ENCODE assay signal across 8 mouse cellular contexts in the genomic region with DNA sequence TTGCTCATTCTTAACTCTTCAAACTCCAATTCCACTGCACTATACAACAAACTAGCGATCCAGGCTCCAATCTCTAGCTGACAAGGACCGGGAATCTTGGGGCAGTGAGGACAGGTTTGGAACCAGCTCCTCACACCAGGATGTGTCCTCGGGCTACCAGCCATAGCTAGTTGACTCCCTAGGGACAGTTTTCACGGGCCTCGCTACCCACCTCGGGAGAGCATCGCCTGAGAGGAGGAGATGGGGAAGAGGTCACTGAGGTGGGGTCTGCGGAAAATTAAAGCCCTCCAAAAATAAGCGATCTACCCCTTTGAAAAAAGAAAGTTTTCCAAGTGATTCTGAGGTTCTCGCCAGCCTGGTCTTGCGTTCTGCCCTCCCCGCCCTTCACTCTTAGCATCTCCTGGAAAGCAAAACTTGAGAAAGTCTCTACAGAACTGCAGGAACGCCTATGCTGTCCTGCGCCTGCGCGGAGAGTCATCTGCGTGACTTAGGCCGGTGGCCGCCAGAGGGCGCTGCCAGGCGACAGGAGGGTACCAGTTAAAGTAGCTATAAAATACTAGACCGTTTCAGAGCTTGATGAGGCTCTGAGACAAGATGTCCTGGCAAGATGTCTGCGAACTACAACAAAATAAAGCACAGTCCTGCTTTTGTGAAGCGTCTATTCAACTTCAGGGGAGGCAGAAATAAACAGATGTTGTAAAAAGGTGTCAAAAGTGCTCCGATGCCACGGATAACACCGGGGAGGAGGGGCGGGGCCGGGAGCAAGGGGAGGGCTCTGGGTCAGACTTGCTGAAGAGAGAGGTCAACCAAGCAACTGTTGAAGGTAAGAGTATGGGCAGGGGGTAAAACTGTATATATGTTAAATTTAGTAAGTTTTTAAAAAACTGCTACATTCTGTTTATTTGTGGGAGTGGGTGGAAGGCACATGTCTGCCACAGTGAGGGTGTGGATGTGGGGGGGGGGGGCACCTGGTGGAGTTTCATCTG. TPM values are rescaled to one million over a fixed set of nuclear protein-coding genes. Genes with fewer than 3 reads are reported as not detected.
DNase-seq lines count a peak whose midpoint lies in the region; ATAC-seq and TF ChIP-seq lines count a peak whose summit lies in the region.

No protein-coding gene starts in this region.

- H3K9me3 ChIP-seq in CH12.LX (replicated peaks; ENCODE audit: low read length): no peaks in the 10 kb centered on the region
- no peaks in the 10 kb centered on the region for H3K9me3 ChIP-seq in forebrain, embryonic 11.5 days (ENCODE audit: control insufficient read depth, low read length)
- H3K9me3 ChIP-seq in heart, embryonic 16.5 days (replicated peaks; ENCODE audit: control insufficient read depth, low read length): no peaks in the 10 kb centered on the region
- no peaks in the 10 kb centered on the region for H3K9me3 ChIP-seq in liver, embryonic 13.5 days (replicated peaks)
- H3K9me3 ChIP-seq in stomach, embryonic 15.5 days: no peaks in the 10 kb centered on the region

- TF ChIP-seq RAD21 in CH12.LX (IDR thresholded peaks at IDR 0.05; ENCODE audit: low read depth, low read length): peak; percentile 67

- peak; percentile 87 for DNase-seq in CH12.LX (ENCODE audit: extremely low read depth)
- DNase-seq in c-Kit-positive CD71-positive TER-119-negative erythroid progenitor cells, embryonic 14.5 days (ENCODE audit: low read depth): peak; percentile 73
- peak; percentile 95 for DNase-seq in forebrain, embryonic 11.5 days (ENCODE audit: low spot score)
- DNase-seq in kidney, postnatal 25 days: peak; percentile 89 to 92
- DNase-seq in liver, embryonic 13.5 days: peak; percentile 80
- peak; percentile 95 for DNase-seq in neural tube, embryonic 10.5 days (ENCODE audit: extremely low spot score, low spot score)

- peaks cover 20% of the 10 kb centered on the region for H3K27me3 ChIP-seq in CH12.LX (replicated peaks)
- H3K27me3 ChIP-seq in forebrain, embryonic 11.5 days (ENCODE audit: control insufficient read depth, insufficient read depth, low read length): peaks cover 14% of the 10 kb centered on the region
- peaks cover 32% of the 10 kb centered on the region for H3K27me3 ChIP-seq in heart, embryonic 16.5 days (ENCODE audit: control insufficient read depth, insufficient read depth, low read length)
- peaks cover 82% of the 10 kb centered on the region for H3K27me3 ChIP-seq in liver, embryonic 13.5 days
- H3K27me3 ChIP-seq in stomach, embryonic 15.5 days (replicated peaks): peaks cover 29% of the 10 kb centered on the region

- dilution Hi-C loops in CH12.LX (cut with MboI; ENCODE audit: extremely low pct_ligation_motif_present, extremely low pct_unique_long_range_greater_than_20kb, low sequenced_read_pairs): no loop called here

- no peak for TF ChIP-seq EP300 in CH12.LX (IDR thresholded peaks at IDR 0.05; ENCODE audit: low read length)

- in situ Hi-C loops in CH12.LX (cut with MboI; ENCODE audit: low pct_ligation_motif_present, low pct_unique_long_range_greater_than_20kb, low sequenced_read_pairs): no loop called here

- peak overlapping the region; percentile 71 for H3K9ac ChIP-seq in CH12.LX (ENCODE audit: insufficient read depth, low read depth)
- peak overlapping the region; percentile 35 for H3K9ac ChIP-seq in forebrain, embryonic 11.5 days (ENCODE audit: low read length)
- 0 out of 2 replicates have a peak overlapping the region, but pooled peaks have one; percentile 18 for H3K9ac ChIP-seq in heart, embryonic 16.5 days (ENCODE audit: low read length)
- no peak overlapping the region for H3K9ac ChIP-seq in liver, embryonic 13.5 days
- H3K9ac ChIP-seq in stomach, embryonic 15.5 days: no peak overlapping the region

- peak; percentile 85 to 93 for TF ChIP-seq CTCF in CH12.LX (conservative IDR thresholded peaks at IDR 0.05 in 1 of 2, IDR thresholded peaks at IDR 0.05 in 1 of 2; ENCODE audit: low read depth in 2 of 2, low read length in 2 of 2)

- peak; percentile 83 for ATAC-seq in forebrain, embryonic 11.5 days (replicated peaks; ENCODE audit: low FRiP score)
- ATAC-seq in heart, embryonic 16.5 days (replicated peaks; ENCODE audit: extremely low read depth, insufficient read depth, low FRiP score): peak; percentile 70
- ATAC-seq in liver, embryonic 13.5 days (ENCODE audit: low read depth): peak; percentile 74
- no peak for ATAC-seq in stomach, embryonic 15.5 days (ENCODE audit: insufficient read depth, low FRiP score, low read depth)

- peak; percentile 39; the same call in 1 of the 2 replicates for TF ChIP-seq POLR2A in CH12.LX (IDR thresholded peaks at IDR 0.05; ENCODE audit: low read depth, low read length)

- H3K27ac ChIP-seq in CH12.LX (ENCODE audit: insufficient read depth, low read depth): no peak overlapping the region
- H3K27ac ChIP-seq in forebrain, embryonic 11.5 days (ENCODE audit: low read depth, low read length): no peak overlapping the region
- H3K27ac ChIP-seq in heart, embryonic 16.5 days (ENCODE audit: low read length): no peak overlapping the region
- no peak overlapping the region for H3K27ac ChIP-seq in liver, embryonic 13.5 days
- no peak overlapping the region for H3K27ac ChIP-seq in stomach, embryonic 15.5 days

- no peaks in the 10 kb centered on the region for H3K79me2 ChIP-seq in CH12.LX (replicated peaks; ENCODE audit: control insufficient read depth, extremely low read depth, insufficient read depth, poor library complexity, severe bottlenecking)

- peak overlapping the region; percentile 93 for H3K4me2 ChIP-seq in CH12.LX (ENCODE audit: insufficient read depth, low read depth, poor library complexity, severe bottlenecking)
- H3K4me2 ChIP-seq in forebrain, embryonic 11.5 days (ENCODE audit: low read depth, low read length, severe bottlenecking): peak overlapping the region; percentile 54
- H3K4me2 ChIP-seq in heart, embryonic 16.5 days (ENCODE audit: low read depth, low read length): peak overlapping the region; percentile 60
- peak overlapping the region; percentile 58 for H3K4me2 ChIP-seq in liver, embryonic 13.5 days
- H3K4me2 ChIP-seq in stomach, embryonic 15.5 days: peak overlapping the region; percentile 45

- peaks cover 0 to 5% of the 10 kb centered on the region in 2 experiments; a peak in 2 of 4 replicates for H3K4me1 ChIP-seq in CH12.LX (ENCODE audit: control insufficient read depth in 1 of 2, insufficient read depth in 2 of 2)
- 0 out of 2 replicates have a peak, but pooled peaks cover 2% of the 10 kb centered on the region for H3K4me1 ChIP-seq in forebrain, embryonic 11.5 days (replicated peaks; ENCODE audit: control insufficient read depth, insufficient read depth, low read length)
- peaks cover 6% of the 10 kb centered on the region; the same call in 1 of the 2 replicates for H3K4me1 ChIP-seq in heart, embryonic 16.5 days (ENCODE audit: control insufficient read depth, insufficient read depth, low read length)
- peaks cover 6% of the 10 kb centered on the region; the same call in 1 of the 2 replicates for H3K4me1 ChIP-seq in liver, embryonic 13.5 days (replicated peaks)
- peaks cover 3% of the 10 kb centered on the region; the same call in 1 of the 2 replicates for H3K4me1 ChIP-seq in stomach, embryonic 15.5 days

- no peaks in the 10 kb centered on the region for H3K36me3 ChIP-seq in CH12.LX (replicated peaks in 1 of 2; ENCODE audit: control insufficient read depth in 1 of 2, insufficient read depth in 1 of 2, low read length in 1 of 2)
- H3K36me3 ChIP-seq in forebrain, embryonic 11.5 days (ENCODE audit: control insufficient read depth, insufficient read depth, low read length): no peaks in the 10 kb centered on the region
- H3K36me3 ChIP-seq in heart, embryonic 16.5 days (ENCODE audit: control insufficient read depth, insufficient read depth): no peaks in the 10 kb centered on the region
- H3K36me3 ChIP-seq in liver, embryonic 13.5 days: no peaks in the 10 kb centered on the region
- no peaks in the 10 kb centered on the region for H3K36me3 ChIP-seq in stomach, embryonic 15.5 days

- peak overlapping the region; percentile 28 to 52 (median 47) for H3K4me3 ChIP-seq in CH12.LX (replicated peaks in 1 of 3; ENCODE audit: low read depth in 2 of 3, low read length in 2 of 3, poor library complexity in 1 of 3)
- peak overlapping the region; percentile 28 for H3K4me3 ChIP-seq in forebrain, embryonic 11.5 days (ENCODE audit: low read depth, low read length)
- peak overlapping the region; percentile 42 for H3K4me3 ChIP-seq in heart, embryonic 16.5 days (ENCODE audit: low read length)
- peak overlapping the region; percentile 33 for H3K4me3 ChIP-seq in liver, embryonic 13.5 days (replicated peaks)
- H3K4me3 ChIP-seq in stomach, embryonic 15.5 days (replicated peaks): 0 out of 2 replicates have a peak overlapping the region, but pooled peaks have one; percentile 20

- WGBS in forebrain, embryonic 11.5 days: 5% methylated on average over 29 of the region's 29 CpGs
- 6% methylated on average over 29 of the region's 29 CpGs for WGBS in heart, embryonic 16.5 days
- WGBS in liver, embryonic 13.5 days (ENCODE audit: insufficient replicate concordance): 6% methylated on average over 29 of the region's 29 CpGs
- 5% methylated on average over 29 of the region's 29 CpGs for WGBS in stomach, embryonic 15.5 days

RNA-seq across cellular contexts. Expression of a gene that starts 6.4 kb away (rescaled TPM):
- total RNA-seq in CH12.LX (2012; rRNA removed) (34.5 and 35.7 TPM in 2 replicates), CH12.LX (2014; rRNA removed) (52.4 and 57.9 TPM in 2 replicates)
- 83.5 and 87.7 TPM in 2 replicates for polyA plus RNA-seq in CH12.LX (2012; ENCODE audit: insufficient read length, low read depth)
- polyA plus RNA-seq in forebrain, embryonic 11.5 days (2014; fragmentation: Nextera tagmentation; extraction: Ambion mirVana): 74.7 and 78.4 TPM in 2 replicates
- 25.4 and 32.5 TPM in 2 replicates for polyA plus RNA-seq in heart, embryonic 16.5 days (2015; fragmentation: Nextera tagmentation; extraction: Ambion mirVana)
- 16.4 and 20.5 TPM in 2 replicates for polyA plus RNA-seq in liver, embryonic 13.5 days (2015; fragmentation: Nextera tagmentation; extraction: Ambion mirVana)
- polyA plus RNA-seq in stomach, embryonic 15.5 days (2015; fragmentation: Nextera tagmentation; extraction: Ambion mirVana): 41.5 and 42.1 TPM in 2 replicates

RNA-seq across cellular contexts. Expression of a gene that starts 24.6 kb away (rescaled TPM):
- total RNA-seq in CH12.LX (2012; rRNA removed) (not detected in 2 replicates), CH12.LX (2014; rRNA removed) (not detected in 2 replicates)
- polyA plus RNA-seq in CH12.LX (2012; ENCODE audit: insufficient read length, low read depth): not detected in 2 replicates
- polyA plus RNA-seq in forebrain, embryonic 11.5 days (2014; fragmentation: Nextera tagmentation; extraction: Ambion mirVana): 1.7 and 3.1 TPM in 2 replicates
- 0.05 TPM in 1 of 2 replicates, not detected in the other for polyA plus RNA-seq in heart, embryonic 16.5 days (2015; fragmentation: Nextera tagmentation; extraction: Ambion mirVana)
- polyA plus RNA-seq in liver, embryonic 13.5 days (2015; fragmentation: Nextera tagmentation; extraction: Ambion mirVana): not detected in 2 replicates
- not detected in 2 replicates for polyA plus RNA-seq in stomach, embryonic 15.5 days (2015; fragmentation: Nextera tagmentation; extraction: Ambion mirVana)

RNA-seq across cellular contexts. Expression of a gene that starts 55.8 kb away (rescaled TPM):
- total RNA-seq in CH12.LX (2012; rRNA removed): not detected in 2 replicates
- not detected in 2 replicates for total RNA-seq in CH12.LX (2014; rRNA removed)
- polyA plus RNA-seq in CH12.LX (2012; ENCODE audit: insufficient read length, low read depth): not detected in 2 replicates
- not detected in 2 replicates for polyA plus RNA-seq in forebrain, embryonic 11.5 days (2014; fragmentation: Nextera tagmentation; extraction: Ambion mirVana)
- polyA plus RNA-seq in heart, embryonic 16.5 days (2015; fragmentation: Nextera tagmentation; extraction: Ambion mirVana): 0.12 and 0.45 TPM in 2 replicates
- not detected in 2 replicates for polyA plus RNA-seq in liver, embryonic 13.5 days (2015; fragmentation: Nextera tagmentation; extraction: Ambion mirVana)
- 2.2 and 2.9 TPM in 2 replicates for polyA plus RNA-seq in stomach, embryonic 15.5 days (2015; fragmentation: Nextera tagmentation; extraction: Ambion mirVana)

Comparison
In these comparisons a context has a peak if more than half of its experiments do, and no peak if none do; other contexts are left out.
1. H3K9ac ChIP-seq: peak in CH12.LX (single experiment), forebrain, embryonic 11.5 days (single experiment) and heart, embryonic 16.5 days (single experiment); none in liver, embryonic 13.5 days (single experiment) and stomach, embryonic 15.5 days (single experiment).
2. Peak in every context shown above with its lines, with median percentiles within 50 percentile points of each other: DNase-seq, H3K4me2 ChIP-seq and H3K4me3 ChIP-seq.